Mouse (Mus musculus) megakaryocyte progenitor cell, adult 5-6 weeks (primary cell): ENCODE results near the gene Itgb2. TPM values are rescaled to one million over a fixed set of nuclear protein-coding genes. Genes with fewer than 3 reads are reported as not detected.

Experiments used
- ATAC-seq: replicated peaks from 2 replicates; pipeline ENCODE4 v1.8.0; 2016; ENCODE audit warnings: mild to moderate bottlenecking, moderate TSS enrichment, inconsistent platforms; ENCODE audit not compliant: poor library complexity
- total RNA-seq, 2 experiments: library from RNA; stranded (forward) in 1 of 2; stranded (reverse) in 1 of 2; fragments of 157-497, 149-512 nt in 1 of 2; fragments of 200-1000 nt in 1 of 2; gene quantifications; 2 replicates each; pipeline versions ENCODE4 v1.2.3 to v1.2.4; 2015 to 2017

Itgb2 gene
- total RNA-seq, 2 experiments from 2014 or later, result 37.2 to 42.0 TPM

DNA sequence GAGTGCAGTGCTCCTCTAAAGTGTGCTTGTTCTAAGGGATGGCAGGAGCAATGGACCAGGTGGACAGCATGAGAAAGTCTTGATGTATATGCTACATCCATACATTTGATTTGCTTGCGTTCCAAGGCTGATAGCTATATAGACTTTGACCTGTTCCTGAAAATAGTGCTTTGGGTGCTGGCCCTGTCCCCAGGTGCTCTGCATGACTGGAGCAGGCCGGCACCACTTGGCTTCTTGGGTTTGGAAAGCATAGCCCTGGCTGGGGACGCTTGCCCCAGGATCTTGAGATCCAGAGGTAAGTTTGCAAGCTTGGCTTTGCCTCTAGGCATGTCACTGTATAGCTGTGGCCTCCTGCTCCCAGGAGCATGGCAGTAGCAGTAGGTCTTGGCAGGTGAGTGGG, 56.6 kb downstream of the Itgb2 start:
- no peak for ATAC-seq

DNA sequence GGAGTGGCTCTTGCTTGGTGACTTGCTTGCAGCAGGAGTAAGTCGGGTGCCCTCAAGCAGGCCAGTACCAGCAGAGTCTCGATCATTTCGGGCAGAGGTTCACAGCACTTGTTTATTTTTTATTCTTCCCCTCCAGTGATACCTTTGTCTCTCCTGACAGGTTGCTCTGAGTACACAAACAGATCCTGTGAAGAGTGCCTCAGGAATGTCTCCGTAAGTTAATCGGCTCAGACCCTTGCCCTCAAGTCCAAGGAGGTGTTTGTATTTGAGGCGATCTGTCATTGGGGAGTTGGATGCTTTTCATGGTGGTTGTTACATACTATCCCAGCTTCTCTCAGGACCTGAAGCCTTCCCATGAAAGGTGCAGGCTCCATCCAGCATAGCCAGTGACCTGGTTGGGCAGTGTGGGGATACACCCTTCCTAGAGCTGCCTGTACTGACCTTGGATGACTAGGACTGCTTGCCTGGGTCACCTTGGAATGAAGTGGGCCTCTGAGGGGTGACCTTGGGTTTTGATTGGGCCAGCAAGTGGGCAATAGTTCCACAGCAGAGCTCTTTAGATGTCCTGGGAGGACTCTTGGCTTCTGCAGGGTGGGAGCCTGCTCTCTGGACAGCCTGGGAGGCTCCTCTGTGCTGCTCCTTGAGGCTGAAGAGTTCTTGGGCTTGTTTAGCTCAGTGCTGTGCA, 57.2 kb downstream of the Itgb2 start:
- ATAC-seq, result no peak

DNA sequence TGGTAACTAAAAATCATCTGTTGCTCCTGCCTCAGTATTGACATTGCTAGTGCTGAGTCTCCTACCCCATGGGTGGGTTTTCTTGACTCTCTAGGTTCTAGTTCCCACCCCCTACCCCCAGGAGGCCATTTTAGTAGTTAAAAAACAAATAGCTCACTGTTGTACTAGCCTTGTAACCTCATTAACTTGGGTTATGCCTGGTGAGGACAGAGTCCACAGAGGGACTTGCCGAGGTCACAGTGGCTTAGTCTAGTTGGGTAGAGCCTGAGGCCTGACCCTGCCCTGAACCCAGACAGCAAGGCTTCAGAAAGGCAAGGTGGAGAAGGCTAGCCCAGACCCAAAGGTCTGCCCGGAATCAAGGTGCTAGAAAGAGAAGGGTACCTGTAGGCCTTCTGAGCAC, 58.0 kb downstream of the Itgb2 start:
- no peak for ATAC-seq

DNA sequence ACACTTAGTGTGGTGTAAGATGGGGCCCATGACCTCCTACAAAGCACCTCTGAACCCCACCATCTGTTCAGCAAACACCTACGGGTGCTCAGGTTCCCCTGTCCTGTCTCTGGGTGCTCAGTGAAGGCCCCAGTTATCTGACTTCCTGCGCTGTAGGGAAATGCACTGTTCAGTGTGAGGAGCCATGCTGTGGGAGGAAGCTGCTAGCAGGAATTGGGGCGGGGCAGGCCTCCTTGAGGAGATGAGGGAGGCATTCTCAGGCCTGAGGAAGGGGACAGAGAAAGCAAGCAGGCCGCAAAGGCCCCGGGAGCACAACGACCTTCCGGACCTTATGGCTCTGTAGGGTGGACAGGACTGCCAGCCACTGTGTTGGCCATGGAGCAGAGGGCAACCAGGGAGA, 59.1 kb downstream of the Itgb2 start:
- no peak for ATAC-seq

DNA sequence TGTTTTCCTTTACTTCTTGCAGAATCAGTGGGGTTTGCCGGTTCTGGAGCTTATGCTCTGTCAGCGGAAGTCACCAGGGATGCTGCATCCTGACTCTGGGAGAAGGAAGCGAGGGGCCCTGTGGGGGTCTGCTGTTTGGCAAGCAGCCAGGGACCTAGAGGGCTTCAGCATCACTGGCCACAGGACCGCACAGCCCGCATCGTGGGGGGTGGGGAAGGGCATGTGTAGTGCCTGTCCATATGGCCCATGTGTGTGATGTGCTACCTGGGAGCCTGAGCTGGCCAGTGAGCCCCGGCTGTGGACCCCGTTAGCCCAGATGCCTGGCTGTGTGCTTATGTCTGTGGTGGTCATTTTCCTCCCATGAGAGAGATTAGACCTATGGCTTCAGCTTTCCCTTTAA, 59.7 kb downstream of the Itgb2 start:
- ATAC-seq, result no peak

DNA sequence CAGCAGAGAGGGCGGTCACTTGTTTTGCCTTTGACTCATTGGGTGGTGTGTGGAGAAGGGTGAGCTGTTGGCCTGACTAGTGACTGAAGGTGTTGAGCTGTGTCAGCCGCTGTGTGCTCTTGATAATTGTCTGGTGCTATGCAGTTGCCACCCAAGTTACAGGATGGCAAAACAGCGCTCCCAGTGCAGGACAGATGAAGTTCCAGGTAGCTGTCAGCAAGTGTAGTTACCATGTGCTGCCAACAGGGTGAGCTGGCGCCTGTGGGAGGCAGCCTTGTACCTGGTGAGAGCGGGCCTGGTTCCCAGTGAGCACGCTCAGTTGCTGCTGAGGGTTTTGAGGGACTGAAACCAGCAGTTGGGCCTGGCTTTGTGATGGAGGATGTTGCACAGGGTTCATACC, 60.8 kb downstream of the Itgb2 start:
- ATAC-seq, result peak; percentile 95

DNA sequence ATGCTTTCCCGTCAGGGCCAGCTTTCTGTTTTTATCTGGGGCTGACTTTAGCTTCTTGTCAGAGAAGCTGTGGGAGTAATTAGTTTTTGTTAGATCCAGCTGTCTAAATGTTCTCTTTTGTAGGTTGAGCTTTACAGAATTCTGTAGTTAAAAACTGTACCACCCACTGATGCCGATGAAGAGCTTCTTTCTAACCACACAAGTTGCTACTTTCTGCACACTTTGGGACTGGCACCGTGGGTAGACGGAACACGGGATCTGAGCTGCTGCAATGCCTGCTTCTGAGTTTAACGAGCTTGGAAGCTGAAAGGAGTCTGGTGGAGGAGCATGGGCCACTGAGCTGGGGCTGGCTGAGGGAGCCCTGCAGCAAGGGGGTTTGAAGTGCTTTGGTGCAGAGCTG, 61.5 kb downstream of the Itgb2 start:
- ATAC-seq, result no peak

DNA sequence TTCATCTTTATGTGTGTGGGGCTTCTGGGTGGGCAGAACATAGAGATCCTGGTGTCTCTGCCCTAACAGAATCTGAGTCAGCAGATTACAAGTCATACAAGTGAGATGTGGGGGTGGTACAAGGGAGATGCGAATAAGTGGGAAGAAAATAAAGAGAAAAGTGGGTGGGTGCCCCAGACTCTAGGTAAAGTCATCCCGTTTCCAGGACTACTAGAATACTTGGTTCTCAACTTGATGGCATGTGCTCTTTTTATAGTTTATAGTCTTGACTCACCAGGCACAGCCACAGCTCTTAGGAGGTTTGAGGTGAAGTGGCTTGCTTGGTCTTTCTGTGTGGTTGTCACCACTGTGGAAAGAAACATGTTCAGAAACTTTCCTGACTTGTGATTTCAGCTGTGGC, 66.0 kb downstream of the Itgb2 start:
- ATAC-seq, result no peak

DNA sequence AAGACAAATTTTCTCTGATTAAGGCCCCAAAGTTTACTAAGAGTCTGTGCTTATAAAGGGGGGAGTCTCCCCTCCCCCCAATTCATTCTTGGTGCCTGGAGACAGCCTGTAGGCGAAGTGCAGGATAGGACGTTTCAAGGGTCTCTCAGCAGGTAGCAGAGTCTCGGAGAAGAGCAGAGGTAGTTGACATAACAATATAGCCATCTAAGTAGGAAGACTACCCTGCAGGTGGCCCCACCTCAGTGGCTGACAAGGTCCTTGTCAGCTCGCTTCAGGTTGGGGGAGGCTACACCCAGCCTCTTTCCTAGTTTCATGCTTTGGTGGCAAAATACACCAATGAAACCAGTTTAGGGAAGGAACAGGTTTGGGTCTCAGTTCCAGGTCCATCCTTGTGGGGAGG, 73.0 kb downstream of the Itgb2 start:
- no peak for ATAC-seq

DNA sequence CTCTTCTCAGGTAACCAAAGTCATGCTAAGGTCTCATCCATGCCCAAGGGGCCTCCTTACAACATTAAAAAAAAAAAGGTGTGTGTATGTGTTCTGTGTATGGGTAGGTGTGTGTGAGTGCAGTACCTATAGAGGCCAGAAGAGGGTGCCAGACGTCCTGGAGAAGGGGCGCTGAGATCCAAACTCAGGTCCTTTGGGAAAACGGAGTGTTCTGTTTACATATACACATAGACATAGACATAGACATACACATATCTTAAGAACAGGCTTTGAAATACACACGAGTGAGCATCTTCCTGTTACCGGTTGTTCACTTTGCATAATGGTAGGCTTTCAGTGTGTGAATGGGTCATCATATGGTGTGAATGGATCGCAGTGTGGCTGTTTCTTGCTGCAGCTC, 74.1 kb downstream of the Itgb2 start:
- no peak for ATAC-seq

DNA sequence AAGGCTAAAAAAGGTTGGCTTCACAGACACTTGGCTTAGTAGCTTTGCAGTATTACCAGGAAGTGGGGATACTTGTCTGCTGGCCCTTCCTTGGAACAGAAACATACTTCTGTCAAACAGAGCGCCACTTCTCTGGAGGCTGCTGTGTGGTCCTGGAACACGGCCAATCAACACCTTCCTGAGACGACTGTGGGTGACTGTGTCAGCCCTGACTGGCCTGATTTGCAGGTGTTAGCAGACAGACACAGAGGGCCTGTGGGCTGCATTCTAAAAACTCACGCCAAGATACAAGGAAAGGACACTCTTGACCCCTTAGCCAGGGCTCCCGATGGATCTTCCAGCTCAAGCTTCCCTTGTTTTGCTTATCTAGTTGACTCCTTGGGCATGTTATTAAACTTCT, 74.9 kb downstream of the Itgb2 start:
- ATAC-seq, result no peak

DNA sequence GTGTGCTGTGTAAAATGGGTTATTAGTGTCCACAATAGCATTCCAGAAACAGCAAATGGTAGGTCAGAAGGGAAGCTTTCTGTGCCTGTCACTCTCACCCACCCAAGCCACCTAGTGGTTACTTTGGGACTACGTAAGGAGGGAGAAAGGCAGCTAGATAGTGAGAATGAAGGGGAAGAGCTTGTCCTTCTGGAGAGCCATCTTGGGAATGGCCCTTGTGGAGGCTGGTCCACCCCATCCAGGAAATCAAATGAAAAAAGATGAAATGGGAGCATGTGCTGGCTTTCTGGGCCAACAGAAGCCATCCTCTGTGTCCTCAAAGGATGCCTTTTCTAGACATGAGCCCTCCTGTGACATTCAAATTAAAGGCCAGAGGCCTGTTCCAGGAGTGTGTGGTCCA, 75.3 kb downstream of the Itgb2 start:
- peak; percentile 55 for ATAC-seq

DNA sequence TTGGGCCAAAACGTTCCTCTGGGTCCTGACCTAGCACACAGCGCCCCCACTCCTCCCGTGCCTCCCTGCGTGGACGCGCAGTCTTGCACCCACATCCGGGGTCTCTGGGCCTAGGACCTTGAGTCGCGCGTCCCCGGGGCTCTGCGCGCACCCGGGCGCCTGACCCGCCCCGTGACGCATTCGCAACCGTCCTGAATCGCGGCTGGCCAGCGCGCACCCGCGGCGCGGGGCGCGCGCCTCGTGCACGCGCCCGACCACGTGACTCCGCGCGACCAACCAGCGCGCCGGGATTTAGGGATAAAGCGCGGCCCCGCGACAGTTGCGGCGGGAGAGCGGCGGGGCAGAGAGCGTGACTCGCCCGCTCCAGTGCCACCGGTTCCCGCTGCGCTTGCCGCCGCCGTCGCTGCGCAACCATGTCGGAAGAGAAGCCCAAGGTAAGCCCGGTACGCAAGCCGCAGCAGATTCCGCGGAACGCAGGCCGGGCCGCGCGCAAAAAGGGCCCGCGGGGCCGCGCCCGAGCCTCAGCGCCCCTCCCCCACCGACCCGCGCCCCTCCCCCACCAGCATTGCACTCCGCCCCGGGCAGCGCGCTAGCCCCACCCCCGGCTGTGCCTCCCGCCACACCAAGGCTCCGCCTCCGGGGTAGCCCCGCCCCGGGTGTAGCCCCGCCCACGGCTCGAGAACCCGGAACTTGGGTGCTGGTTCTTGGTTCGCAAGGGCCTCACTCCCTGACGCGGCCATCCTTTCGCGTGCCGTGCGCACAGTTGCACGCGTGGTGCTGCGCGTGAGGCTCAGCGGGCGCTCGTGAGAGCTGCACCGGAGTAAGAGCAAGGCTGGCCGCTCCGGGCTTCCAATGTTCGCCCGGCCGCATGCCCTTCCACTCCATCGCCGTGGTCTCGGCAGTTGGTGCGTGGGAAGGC, 76.1 kb downstream of the Itgb2 start, which contains the start of the genes Sumo3 and Gm49325:
Sumo3 (plus strand) TSS at position 190 of the 919 bp plus-strand sequence.
Gm49325 (plus strand) TSS at position 290 of the 919 bp plus-strand sequence.
- ATAC-seq, result peak; percentile 83

DNA sequence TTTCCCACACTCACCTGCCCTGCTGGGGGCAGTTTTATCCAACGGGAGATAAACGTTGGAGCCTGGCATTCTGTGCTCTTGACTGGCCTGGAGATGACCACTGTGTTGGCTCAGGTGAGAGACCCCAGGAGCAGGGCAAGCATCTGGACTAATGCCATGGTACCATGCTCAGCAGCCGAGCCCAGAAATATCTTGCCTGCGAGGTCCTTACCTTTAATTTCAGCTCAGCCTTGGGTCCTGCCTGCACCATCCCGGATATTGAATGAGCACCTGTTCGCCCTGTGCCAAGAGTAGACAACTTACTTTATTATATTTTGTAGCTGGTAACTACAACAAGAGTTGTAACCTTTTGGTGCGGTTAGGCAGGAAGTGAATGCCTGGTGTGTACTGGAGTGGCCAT, 76.8 kb downstream of the Itgb2 start:
- ATAC-seq, result 0 out of 2 replicates have a peak, but pooled peaks have one; percentile 4

DNA sequence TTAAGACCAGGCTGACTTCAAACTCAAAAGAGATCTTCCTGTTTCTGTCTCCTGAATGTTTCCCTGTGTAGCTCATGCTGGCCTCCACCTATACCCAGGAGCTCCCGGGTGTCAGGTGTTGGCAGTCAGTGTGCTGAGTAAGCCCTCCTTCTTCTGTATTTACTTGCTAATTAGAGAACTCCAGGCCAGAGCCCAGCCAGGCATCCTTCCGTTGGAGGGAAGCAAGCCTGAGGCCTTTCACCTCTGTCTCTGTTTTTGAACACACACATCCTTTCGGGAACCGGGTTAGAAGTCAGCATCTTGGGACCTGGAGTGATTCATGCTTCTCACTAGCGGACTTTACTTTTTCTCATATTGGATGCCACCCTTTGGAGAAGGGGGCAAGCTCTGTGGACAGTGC, 77.4 kb downstream of the Itgb2 start:
- ATAC-seq, result no peak

DNA sequence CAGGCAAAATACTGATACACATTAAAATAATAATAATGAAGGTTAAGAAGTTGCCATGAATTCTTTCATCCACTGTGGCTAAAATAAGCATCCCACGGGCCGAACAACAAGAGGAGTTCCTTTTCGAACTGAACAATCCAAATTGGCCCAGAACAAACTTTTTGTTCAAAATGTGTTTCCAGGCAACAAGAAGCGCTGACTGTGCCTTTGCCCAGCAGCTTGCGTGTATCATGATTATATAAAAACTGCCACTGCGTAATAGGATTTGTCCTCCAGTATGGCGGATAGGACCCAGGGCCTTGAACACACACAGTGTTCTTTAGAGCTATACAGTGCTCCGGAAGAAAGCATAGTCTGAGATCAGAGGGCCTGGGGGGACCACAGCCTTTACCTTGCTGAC, 78.5 kb downstream of the Itgb2 start:
- ATAC-seq, result no peak

DNA sequence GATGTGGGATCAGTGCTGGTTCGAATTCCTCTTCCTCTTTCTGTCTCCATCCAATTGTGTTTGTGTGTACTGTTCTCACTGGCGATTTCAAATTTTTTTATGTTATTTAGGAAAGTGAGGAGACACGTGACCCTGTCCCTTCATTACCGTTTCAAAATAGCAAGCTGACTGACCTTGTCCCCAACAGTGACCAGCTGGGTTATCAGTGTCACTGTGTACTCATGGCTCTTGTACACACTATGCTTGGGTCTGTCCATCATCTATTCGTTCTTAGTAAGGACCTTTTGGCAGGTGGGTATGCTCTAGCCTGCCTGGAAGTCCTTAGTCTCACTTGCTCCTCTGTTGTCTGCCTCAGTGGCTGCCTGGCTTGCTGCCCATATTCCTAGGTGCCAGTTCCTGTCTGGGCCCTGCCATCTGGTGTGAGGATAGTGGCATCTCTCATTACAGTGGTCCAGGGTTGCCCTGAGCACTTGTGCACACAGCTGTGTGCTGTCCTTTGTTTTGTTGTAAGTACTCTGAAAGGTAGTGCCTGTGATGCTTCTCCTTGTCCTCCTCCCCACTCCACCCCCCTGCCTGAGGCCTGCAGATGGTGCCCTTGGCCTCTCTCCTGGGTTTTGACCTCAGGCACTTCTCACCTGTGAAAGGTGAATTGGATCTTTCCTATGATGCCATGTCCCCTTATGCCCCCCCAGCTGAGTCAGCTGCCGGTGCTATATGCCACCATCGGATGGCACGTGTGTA, 80.3 kb downstream of the Itgb2 start:
- no peak for ATAC-seq

DNA sequence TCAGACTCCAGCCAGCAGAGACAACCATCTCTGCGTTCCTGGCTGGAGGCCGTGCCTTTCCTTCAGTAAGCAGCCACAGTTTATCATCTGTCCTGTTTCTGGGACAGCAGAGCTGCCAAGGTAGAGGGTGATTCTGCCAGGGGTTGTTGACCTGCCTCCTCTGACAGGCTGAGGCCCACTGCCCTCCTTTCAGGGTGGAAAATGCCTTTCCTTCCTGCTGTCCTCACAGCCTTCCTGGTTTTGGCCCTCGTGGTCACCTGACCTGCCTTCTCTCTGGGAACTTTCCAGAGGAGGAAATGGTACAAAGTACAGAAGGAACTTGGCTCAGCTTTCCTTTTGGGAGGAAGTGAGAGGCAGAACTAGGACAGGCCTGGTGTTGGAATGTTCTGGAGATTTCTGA, 83.4 kb downstream of the Itgb2 start:
- ATAC-seq, result no peak
